Mouse (Mus musculus) midbrain, postnatal 0 days (tissue): ENCODE data around the gene Nxf1. TPM values are rescaled to one million over a fixed set of nuclear protein-coding genes. Genes with fewer than 3 reads are reported as not detected.
"Not testable (repeated sequence)": the region's sequence is repeated elsewhere in the genome, so short reads cannot be mapped to it uniquely, and the experiment has no call there.

Experiments used
- ATAC-seq: fragments of 200-750 bp; cut with Nextera tagmentation; 2 replicates; pipeline ENCODE4 v1.8.0; 2017; ENCODE audit warnings: moderate number of reproducible peaks, mild to moderate bottlenecking, moderate TSS enrichment, moderate library complexity; ENCODE audit not compliant: low FRiP score
- DNase-seq: peaks from one replicate; pipeline ENCODE4 v3.0.0-alpha.2; 2015; ENCODE audit warnings: low spot score
- H3K27ac ChIP-seq: fragments of 300-500 bp; sonication (generic); 2 replicates; pipeline ENCODE4 v1.5.1; 2014; ENCODE audit warnings: low read depth, mild to moderate bottlenecking, low read length, mixed read lengths
- H3K27me3 ChIP-seq: fragments of 300-500 bp; sonication (generic); 2 replicates; pipeline ENCODE4 v1.6.1; 2014; ENCODE audit warnings: low read length, control low read depth, mixed read lengths; ENCODE audit not compliant: insufficient read depth
- H3K36me3 ChIP-seq: fragments of 300-500 bp; sonication (generic); 2 replicates; pipeline ENCODE4 v1.6.1; 2014; ENCODE audit warnings: low read length, control low read depth, mixed read lengths; ENCODE audit not compliant: insufficient read depth
- H3K4me1 ChIP-seq: fragments of 300-500 bp; sonication (generic); 2 replicates; pipeline ENCODE4 v1.6.1; 2014; ENCODE audit warnings: mild to moderate bottlenecking, control low read depth, antibody characterized with exemption, low read length, mixed read lengths; ENCODE audit not compliant: insufficient read depth
- H3K4me2 ChIP-seq: fragments of 300-500 bp; sonication (generic); 2 replicates; pipeline ENCODE4 v1.6.1; 2014; ENCODE audit warnings: low read depth, mild to moderate bottlenecking, low read length, mixed read lengths; ENCODE audit not compliant: poor library complexity, severe bottlenecking
- H3K4me3 ChIP-seq: fragments of 300-500 bp; sonication (generic); 2 replicates; pipeline ENCODE4 v1.5.1; 2014; ENCODE audit warnings: low read depth, mild to moderate bottlenecking, low read length, moderate library complexity
- H3K9ac ChIP-seq: fragments of 300-500 bp; sonication (generic); replicated peaks from 2 replicates; pipeline ENCODE4 v1.6.1; 2014; ENCODE audit warnings: mild to moderate bottlenecking, low read length, moderate library complexity, mixed read lengths; ENCODE audit not compliant: poor library complexity, severe bottlenecking
- H3K9me3 ChIP-seq: fragments of 300-500 bp; sonication (generic); 2 replicates; pipeline ENCODE4 v1.6.1; 2016; ENCODE audit warnings: low read length, control low read depth
- CTCF ChIP-seq: IDR thresholded peaks from 2 replicates; pipeline ENCODE4 v1.5.1; 2016; ENCODE audit warnings: antibody characterized with exemption, mild to moderate bottlenecking
- WGBS: fragments of 180-500 bp; shearing (Covaris S2); extraction: QIAGEN DNeasy Blood & Tissue Kit; methylation state at CpG from one replicate; pipeline ENCODE4 v1.1.7; 2014; 5-methylcytosine and 5-hydroxymethylcytosine counted together
- polyA plus RNA-seq: library from polyadenylated mRNA; unstranded; fragments of >200 nt; fragmentation: Nextera tagmentation; extraction: Ambion mirVana; gene quantifications from 2 replicates; pipeline ENCODE4 v1.2.1, GENCODE M21; 2015
- total RNA-seq: library from RNA; depleted of rRNA; stranded (reverse); fragments of >200 nt; gene quantifications from 2 replicates; pipeline ENCODE4 v1.2.3, GENCODE M21; 2014

Nxf1 gene
- total and polyA plus RNA-seq, 2 experiments from 2014 or later = 67.4 to 92.8 TPM

- Histone ChIP-seq H3K4me3 (no peak overlapping the region), H3K36me3 (no peaks in the 10 kb centered on the region), H3K9me3 (no peaks in the 10 kb centered on the region), H3K4me1 (peaks cover 4% of the 10 kb centered on the region), H3K9ac (no peak overlapping the region), H3K4me2 (no peak overlapping the region), H3K27me3 (no peaks in the 10 kb centered on the region), H3K27ac (no peak overlapping the region)
- TF ChIP-seq CTCF = no peak
- 74% methylated on average over 8 of the region's 10 CpGs for WGBS
- no peak for DNase-seq
- no peak for ATAC-seq
Observed at GRCm38 (mm10) chr19:8716767-8717475, 40.0 kb upstream of the Nxf1 start.

GRCm38 (mm10) chr19:8718357-8718756 lies 38.5 kb upstream of the Nxf1 start:
- 70% methylated on average over 3 of the region's 3 CpGs for WGBS
- TF ChIP-seq CTCF = peak; percentile 81

DNA sequence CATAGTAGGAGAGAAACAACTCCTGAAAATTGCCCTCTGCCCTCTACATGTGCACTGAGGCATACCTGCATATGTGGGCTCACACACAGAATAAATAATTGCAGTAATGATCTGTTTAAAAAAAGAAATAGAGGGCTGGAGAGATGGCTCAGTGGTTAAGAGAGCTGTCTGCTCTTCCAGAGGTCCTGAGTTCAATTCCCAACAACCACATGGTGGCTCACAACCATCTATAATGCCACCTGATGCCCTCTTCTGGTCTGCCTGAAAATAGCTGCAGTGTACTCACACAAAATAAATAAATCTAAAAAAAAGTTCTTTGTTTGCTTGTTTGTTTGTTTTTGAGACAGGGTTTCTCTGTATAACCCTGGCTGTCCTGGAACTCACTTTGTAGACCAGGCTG lies 37.8 kb upstream of the Nxf1 start:
- not testable (repeated sequence) for ATAC-seq, H3K9me3 ChIP-seq, DNase-seq, H3K27ac ChIP-seq, H3K4me1 ChIP-seq, H3K27me3 ChIP-seq, H3K9ac ChIP-seq, H3K4me2 ChIP-seq, H3K4me3 ChIP-seq, H3K36me3 ChIP-seq
- peak; percentile 45 for TF ChIP-seq CTCF

More at GRCm38 (mm10) chr19:8718357-8718756, 38.5 kb upstream of the Nxf1 start:
- DNase-seq (peak; percentile 69), ATAC-seq (no peak)
- H3K9ac ChIP-seq = no peak overlapping the region
- H3K4me3 ChIP-seq = no peak overlapping the region
- no peak overlapping the region for H3K4me2 ChIP-seq
- H3K36me3 ChIP-seq = no peaks in the 10 kb centered on the region
- no peaks in the 10 kb centered on the region; the same call in 1 of the 2 replicates for H3K4me1 ChIP-seq
- H3K9me3 ChIP-seq = no peaks in the 10 kb centered on the region
- no peak overlapping the region for H3K27ac ChIP-seq
- H3K27me3 ChIP-seq = no peaks in the 10 kb centered on the region

- no peak for ATAC-seq
- H3K27ac ChIP-seq = no peak overlapping the region
- peaks cover 9% of the 10 kb centered on the region; the same call in 1 of the 2 replicates for H3K36me3 ChIP-seq
- no peaks in the 10 kb centered on the region for H3K27me3 ChIP-seq
- 78% methylated on average over 1 of the region's 1 CpGs for WGBS
- no peak for TF ChIP-seq CTCF
- H3K9me3 ChIP-seq = no peaks in the 10 kb centered on the region
- H3K4me3 ChIP-seq = peak overlapping the region; percentile 69
- no peak for DNase-seq
- no peak overlapping the region; the same call in 1 of the 2 replicates for H3K9ac ChIP-seq
- H3K4me2 ChIP-seq = peak overlapping the region; percentile 62
- H3K4me1 ChIP-seq = peaks cover 10% of the 10 kb centered on the region; the same call in 1 of the 2 replicates
Observed at GRCm38 (mm10) chr19:8721378-8721777, 35.5 kb upstream of the Nxf1 start.

DNA sequence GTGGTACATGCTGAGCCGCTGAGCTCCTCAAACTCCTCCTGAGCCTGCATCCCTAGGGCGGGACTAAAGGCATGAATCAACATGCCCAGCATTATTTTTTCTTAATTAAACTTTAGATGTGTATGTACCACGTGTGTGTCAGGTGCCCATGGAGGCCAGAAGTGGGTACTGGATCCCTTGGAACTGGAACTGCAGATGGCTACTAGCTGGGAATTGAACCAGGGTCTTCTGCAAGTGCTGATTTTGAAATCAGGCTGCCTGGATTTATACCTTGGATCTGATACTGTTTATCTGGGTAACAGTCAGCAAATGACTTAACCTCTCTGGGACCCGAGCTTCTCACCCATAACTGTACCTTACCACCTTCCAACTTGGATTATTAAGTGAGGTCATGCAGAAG lies 34.9 kb upstream of the Nxf1 start:
- H3K9ac ChIP-seq = peak overlapping the region; percentile 91
- DNase-seq (no peak), ATAC-seq (no peak)
- 67% methylated on average over 4 of the region's 4 CpGs for WGBS
- peak overlapping the region; percentile 62 for H3K4me2 ChIP-seq
- H3K27me3 ChIP-seq = no peaks in the 10 kb centered on the region
- peaks cover 10% of the 10 kb centered on the region; the same call in 1 of the 2 replicates for H3K4me1 ChIP-seq
- no peaks in the 10 kb centered on the region for H3K9me3 ChIP-seq
- peak overlapping the region; percentile 69 for H3K4me3 ChIP-seq
- H3K36me3 ChIP-seq = peaks cover 11% of the 10 kb centered on the region; the same call in 1 of the 2 replicates
- H3K27ac ChIP-seq = peak overlapping the region; percentile 97; the same call in 1 of the 2 replicates
- TF ChIP-seq CTCF = no peak

GRCm38 (mm10) chr19:8722559-8722906 lies 34.3 kb upstream of the Nxf1 start:
- Histone ChIP-seq H3K27me3 (no peaks in the 10 kb centered on the region), H3K4me3 (peak overlapping the region; percentile 69), H3K9me3 (no peaks in the 10 kb centered on the region), H3K9ac (peak overlapping the region; percentile 91), H3K4me1 (peaks cover 10% of the 10 kb centered on the region; the same call in 1 of the 2 replicates), H3K36me3 (peaks cover 11% of the 10 kb centered on the region; the same call in 1 of the 2 replicates), H3K4me2 (peak overlapping the region; percentile 62), H3K27ac (peak overlapping the region; percentile 97)
- ATAC-seq (no peak), DNase-seq (no peak)
- TF ChIP-seq CTCF = no peak
- WGBS = 1% methylated on average over 5 of the region's 5 CpGs
